Mouse (Mus musculus): ENCODE results near the gene Hsf5.
A peak's percentile ranks its signal among the peaks of the same experiment; 100 is the strongest.

- TF ChIP-seq CTCF (IDR thresholded peaks at IDR 0.05; ENCODE audit: borderline replicate concordance, insufficient read depth, low read length): no peak
- TF ChIP-seq POLR2A (IDR thresholded peaks at IDR 0.05; ENCODE audit: low read depth, low read length): peak; percentile 73
Measured at GRCm38 (mm10) chr11:87639206-87639605, 22.2 kb downstream of the Hsf5 start.

Data from embryonic fibroblast, embryonic 13.5 days (primary cell).